17 mouse cellular contexts compared by ENCODE assay signal in the genomic region with DNA sequence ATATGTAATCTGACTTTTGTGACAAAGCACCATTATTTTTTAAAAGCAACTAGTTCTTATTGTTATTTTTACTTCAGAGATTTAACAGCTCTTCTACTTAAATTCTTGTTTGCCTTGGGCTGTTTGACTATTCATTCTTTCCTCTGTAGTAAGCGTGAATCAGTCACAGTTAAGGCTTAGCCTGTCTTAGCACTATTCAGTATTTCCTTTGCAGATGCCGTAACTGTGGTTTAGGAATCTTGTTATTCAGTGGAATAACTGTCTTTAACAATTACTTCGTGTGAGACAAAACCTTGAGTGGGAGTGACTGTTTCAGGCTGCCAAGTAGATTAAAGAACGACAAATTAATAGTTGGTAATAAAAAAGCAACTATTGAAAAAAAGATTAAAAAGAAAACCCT.
"Had no signal": no experiment of that assay in that cellular context is flagged by ENCODE, and none has a peak within 500 bp of the region (broad histone marks: within the 10 kb centered on the region; RNA-seq: fewer than 3 reads in every experiment).

No protein-coding gene starts in this region.

- H3K36me3 ChIP-seq: liver, embryonic 13.5 days; midbrain, embryonic 15.5 days had no signal

- H3K9ac ChIP-seq: liver, embryonic 13.5 days; midbrain, embryonic 15.5 days had no signal

- ATAC-seq: midbrain, embryonic 15.5 days had no signal

- H3K27me3 ChIP-seq: liver, embryonic 13.5 days; midbrain, embryonic 15.5 days had no signal

- H3K4me2 ChIP-seq: liver, embryonic 13.5 days; midbrain, embryonic 15.5 days had no signal

- H3K9me3 ChIP-seq: liver, embryonic 13.5 days; midbrain, embryonic 15.5 days had no signal

- H3K27ac ChIP-seq: left cerebral cortex, adult 2 months; liver, embryonic 13.5 days; midbrain, embryonic 15.5 days; stomach, postnatal 0 days had no signal

- H3K4me3 ChIP-seq: left cerebral cortex, adult 2 months; liver, embryonic 13.5 days; midbrain, embryonic 15.5 days had no signal

- DNase-seq: kidney, adult 18-20 months; kidney, adult 9 months; kidney, postnatal 25 days; layer of hippocampus, postnatal 36 days; liver, embryonic 13.5 days; lung, adult 2 months; lung, postnatal 14 days; lung, postnatal 4 days; right cerebral cortex, adult 18-20 months; right cerebral cortex, postnatal 14 days; right cerebral cortex, postnatal 4 days; thymus, adult 2 months; thymus, postnatal 14 days; thymus, postnatal 4 days had no signal

- H3K4me1 ChIP-seq: midbrain, embryonic 15.5 days had no signal
